Mouse (Mus musculus): Measurements from ENCODE around the gene Plekha5. TPM values are rescaled to one million over a fixed set of nuclear protein-coding genes. Genes with fewer than 3 reads are reported as not detected.

Gene Plekha5
- polyA plus RNA-seq, 1 experiment from 2014 or later: 35.5 TPM

- H3K4me2 ChIP-seq (ENCODE audit: low read depth, low read length): no peak overlapping the region
- peaks cover 49% of the 10 kb centered on the region for H3K4me1 ChIP-seq (replicated peaks; ENCODE audit: control insufficient read depth, insufficient read depth, low read length)
- no peak for ATAC-seq (ENCODE audit: low read depth)
- H3K27me3 ChIP-seq (ENCODE audit: control insufficient read depth, insufficient read depth, low read depth, low read length): no peaks in the 10 kb centered on the region
- 40% methylated on average over 7 of the region's 7 CpGs for WGBS
- H3K9ac ChIP-seq (ENCODE audit: low read length): no peak overlapping the region
- H3K36me3 ChIP-seq (ENCODE audit: control insufficient read depth, insufficient read depth, low read length): no peaks in the 10 kb centered on the region
- H3K4me3 ChIP-seq (ENCODE audit: low read length): no peak overlapping the region
- H3K9me3 ChIP-seq (ENCODE audit: control insufficient read depth, low read length): no peaks in the 10 kb centered on the region
- peak overlapping the region; percentile 17 for H3K27ac ChIP-seq (ENCODE audit: low read length)
Observed at GRCm38 (mm10) chr6:140481701-140482460, 58.0 kb downstream of the Plekha5 start.

- peak; percentile 75 for ATAC-seq (ENCODE audit: low read depth)
- no peak overlapping the region for H3K9ac ChIP-seq (ENCODE audit: low read length)
- no peaks in the 10 kb centered on the region for H3K9me3 ChIP-seq (ENCODE audit: control insufficient read depth, low read length)
- H3K4me3 ChIP-seq (ENCODE audit: low read length): no peak overlapping the region
- 49% methylated on average over 9 of the region's 9 CpGs for WGBS
- H3K36me3 ChIP-seq (ENCODE audit: control insufficient read depth, insufficient read depth, low read length): no peaks in the 10 kb centered on the region
- H3K27ac ChIP-seq (ENCODE audit: low read length): peak overlapping the region; percentile 86
- no peaks in the 10 kb centered on the region for H3K27me3 ChIP-seq (ENCODE audit: control insufficient read depth, insufficient read depth, low read depth, low read length)
- H3K4me2 ChIP-seq (ENCODE audit: low read depth, low read length): no peak overlapping the region
- H3K4me1 ChIP-seq (replicated peaks; ENCODE audit: control insufficient read depth, insufficient read depth, low read length): peaks cover 45% of the 10 kb centered on the region
Observed at GRCm38 (mm10) chr6:140484170-140484569, 60.3 kb downstream of the Plekha5 start.

GRCm38 (mm10) chr6:140485636-140486035 is 61.8 kb downstream of the Plekha5 start:
- H3K9me3 ChIP-seq (ENCODE audit: control insufficient read depth, low read length): no peaks in the 10 kb centered on the region
- no peak overlapping the region for H3K4me3 ChIP-seq (ENCODE audit: low read length)
- 69% methylated on average over 6 of the region's 6 CpGs for WGBS
- H3K4me1 ChIP-seq (replicated peaks; ENCODE audit: control insufficient read depth, insufficient read depth, low read length): peaks cover 46% of the 10 kb centered on the region
- no peak overlapping the region for H3K27ac ChIP-seq (ENCODE audit: low read length)
- H3K36me3 ChIP-seq (ENCODE audit: control insufficient read depth, insufficient read depth, low read length): no peaks in the 10 kb centered on the region
- no peak overlapping the region for H3K9ac ChIP-seq (ENCODE audit: low read length)
- ATAC-seq (ENCODE audit: low read depth): no peak
- no peaks in the 10 kb centered on the region for H3K27me3 ChIP-seq (ENCODE audit: control insufficient read depth, insufficient read depth, low read depth, low read length)
- H3K4me2 ChIP-seq (ENCODE audit: low read depth, low read length): no peak overlapping the region

GRCm38 (mm10) chr6:140486685-140487084 is 62.8 kb downstream of the Plekha5 start:
- Histone ChIP-seq H3K4me1 (replicated peaks; ENCODE audit: control insufficient read depth, insufficient read depth, low read length) (peaks cover 50% of the 10 kb centered on the region), H3K36me3 (ENCODE audit: control insufficient read depth, insufficient read depth, low read length) (no peaks in the 10 kb centered on the region), H3K9ac (ENCODE audit: low read length) (no peak overlapping the region), H3K4me3 (ENCODE audit: low read length) (no peak overlapping the region), H3K27ac (ENCODE audit: low read length) (peak overlapping the region; percentile 25), H3K4me2 (ENCODE audit: low read depth, low read length) (no peak overlapping the region), H3K27me3 (ENCODE audit: control insufficient read depth, insufficient read depth, low read depth, low read length) (no peaks in the 10 kb centered on the region), H3K9me3 (ENCODE audit: control insufficient read depth, low read length) (no peaks in the 10 kb centered on the region)
- no peak for ATAC-seq (ENCODE audit: low read depth)
- WGBS: 63% methylated on average over 5 of the region's 5 CpGs

- ATAC-seq (ENCODE audit: low read depth): peak; percentile 47
- Histone ChIP-seq H3K27me3 (ENCODE audit: control insufficient read depth, insufficient read depth, low read depth, low read length) (no peaks in the 10 kb centered on the region), H3K9me3 (ENCODE audit: control insufficient read depth, low read length) (no peaks in the 10 kb centered on the region), H3K36me3 (ENCODE audit: control insufficient read depth, insufficient read depth, low read length) (no peaks in the 10 kb centered on the region), H3K4me2 (ENCODE audit: low read depth, low read length) (no peak overlapping the region), H3K4me3 (ENCODE audit: low read length) (no peak overlapping the region), H3K4me1 (replicated peaks; ENCODE audit: control insufficient read depth, insufficient read depth, low read length) (peaks cover 48% of the 10 kb centered on the region), H3K27ac (ENCODE audit: low read length) (peak overlapping the region; percentile 25; the same call in 1 of the 2 replicates), H3K9ac (ENCODE audit: low read length) (no peak overlapping the region)
- WGBS: 35% methylated on average over 6 of the region's 6 CpGs
Observed at GRCm38 (mm10) chr6:140487489-140487888, 63.6 kb downstream of the Plekha5 start.

- Histone ChIP-seq H3K4me1 (replicated peaks; ENCODE audit: control insufficient read depth, insufficient read depth, low read length) (peaks cover 42% of the 10 kb centered on the region), H3K27me3 (ENCODE audit: control insufficient read depth, insufficient read depth, low read depth, low read length) (no peaks in the 10 kb centered on the region), H3K9ac (ENCODE audit: low read length) (no peak overlapping the region), H3K9me3 (ENCODE audit: control insufficient read depth, low read length) (no peaks in the 10 kb centered on the region), H3K27ac (ENCODE audit: low read length) (no peak overlapping the region), H3K4me2 (ENCODE audit: low read depth, low read length) (no peak overlapping the region), H3K36me3 (ENCODE audit: control insufficient read depth, insufficient read depth, low read length) (no peaks in the 10 kb centered on the region), H3K4me3 (ENCODE audit: low read length) (no peak overlapping the region)
- no peak for ATAC-seq (ENCODE audit: low read depth)
- 89% methylated on average over 3 of the region's 3 CpGs for WGBS
Observed at GRCm38 (mm10) chr6:140488673-140489072, 64.8 kb downstream of the Plekha5 start.

- no peak overlapping the region for H3K27ac ChIP-seq (ENCODE audit: low read length)
- no peak overlapping the region for H3K4me3 ChIP-seq (ENCODE audit: low read length)
- no peak for ATAC-seq (ENCODE audit: low read depth)
- no peak overlapping the region for H3K9ac ChIP-seq (ENCODE audit: low read length)
- no peak overlapping the region for H3K4me2 ChIP-seq (ENCODE audit: low read depth, low read length)
- H3K9me3 ChIP-seq (ENCODE audit: control insufficient read depth, low read length): no peaks in the 10 kb centered on the region
- peaks cover 34% of the 10 kb centered on the region for H3K4me1 ChIP-seq (replicated peaks; ENCODE audit: control insufficient read depth, insufficient read depth, low read length)
- H3K27me3 ChIP-seq (ENCODE audit: control insufficient read depth, insufficient read depth, low read depth, low read length): no peaks in the 10 kb centered on the region
- no peaks in the 10 kb centered on the region for H3K36me3 ChIP-seq (ENCODE audit: control insufficient read depth, insufficient read depth, low read length)
Observed at GRCm38 (mm10) chr6:140489570-140489969, 65.7 kb downstream of the Plekha5 start.

- Histone ChIP-seq H3K27me3 (ENCODE audit: control insufficient read depth, insufficient read depth, low read depth, low read length) (no peaks in the 10 kb centered on the region), H3K4me3 (ENCODE audit: low read length) (no peak overlapping the region), H3K4me2 (ENCODE audit: low read depth, low read length) (no peak overlapping the region; the same call in 1 of the 2 replicates), H3K9me3 (ENCODE audit: control insufficient read depth, low read length) (no peaks in the 10 kb centered on the region), H3K9ac (ENCODE audit: low read length) (no peak overlapping the region), H3K27ac (ENCODE audit: low read length) (no peak overlapping the region), H3K36me3 (ENCODE audit: control insufficient read depth, insufficient read depth, low read length) (no peaks in the 10 kb centered on the region), H3K4me1 (replicated peaks; ENCODE audit: control insufficient read depth, insufficient read depth, low read length) (peaks cover 34% of the 10 kb centered on the region)
- ATAC-seq (ENCODE audit: low read depth): no peak
- WGBS: 58% methylated on average over 4 of the region's 4 CpGs
Observed at GRCm38 (mm10) chr6:140490220-140490619, 66.4 kb downstream of the Plekha5 start.

GRCm38 (mm10) chr6:140490921-140491537 is 67.2 kb downstream of the Plekha5 start:
- no peaks in the 10 kb centered on the region for H3K36me3 ChIP-seq (ENCODE audit: control insufficient read depth, insufficient read depth, low read length)
- H3K4me3 ChIP-seq (ENCODE audit: low read length): 0 out of 2 replicates have a peak overlapping the region, but pooled peaks have one; percentile 12
- H3K27ac ChIP-seq (ENCODE audit: low read length): no peak overlapping the region; the same call in 1 of the 2 replicates
- no peak overlapping the region for H3K9ac ChIP-seq (ENCODE audit: low read length)
- H3K27me3 ChIP-seq (ENCODE audit: control insufficient read depth, insufficient read depth, low read depth, low read length): no peaks in the 10 kb centered on the region
- 59% methylated on average over 18 of the region's 18 CpGs for WGBS
- H3K4me2 ChIP-seq (ENCODE audit: low read depth, low read length): peak overlapping the region; percentile 4
- peaks cover 32% of the 10 kb centered on the region for H3K4me1 ChIP-seq (replicated peaks; ENCODE audit: control insufficient read depth, insufficient read depth, low read length)
- no peak for ATAC-seq (ENCODE audit: low read depth)
- H3K9me3 ChIP-seq (ENCODE audit: control insufficient read depth, low read length): no peaks in the 10 kb centered on the region
